Mouse (Mus musculus) hindbrain, embryonic 16.5 days (tissue): ENCODE measurements around the gene 4933415A04Rik. TPM values are rescaled to one million over a fixed set of nuclear protein-coding genes. Genes with fewer than 3 reads are reported as not detected.

Experiments
- ATAC-seq: fragments of 200-750 bp; cut with Nextera tagmentation; 2 replicates; pipeline ENCODE4 v1.8.0; 2017; ENCODE audit warnings: moderate TSS enrichment, moderate library complexity
- H3K27ac ChIP-seq: fragments of 300-500 bp; sonication (generic); 2 replicates; pipeline ENCODE4 v1.5.1; 2014; ENCODE audit warnings: low read depth, mild to moderate bottlenecking, control low read depth, low read length, moderate library complexity
- H3K27me3 ChIP-seq: fragments of 300-500 bp; sonication (generic); replicated peaks from 2 replicates; pipeline ENCODE4 v1.6.1; 2014; ENCODE audit warnings: low read length; ENCODE audit not compliant: control insufficient read depth, insufficient read depth
- H3K36me3 ChIP-seq: fragments of 300-500 bp; sonication (generic); 2 replicates; pipeline ENCODE4 v1.6.1; 2014; ENCODE audit warnings: mild to moderate bottlenecking, low read length, moderate library complexity, mixed read lengths; ENCODE audit not compliant: control insufficient read depth, insufficient read depth
- H3K4me1 ChIP-seq: fragments of 300-500 bp; sonication (generic); 2 replicates; pipeline ENCODE4 v1.6.1; 2014; ENCODE audit warnings: low read depth, low read length; ENCODE audit not compliant: control insufficient read depth, insufficient read depth
- H3K4me2 ChIP-seq: fragments of 300-500 bp; sonication (generic); 2 replicates; pipeline ENCODE4 v1.6.1; 2014; ENCODE audit warnings: mild to moderate bottlenecking, low read length, control low read depth, moderate library complexity
- H3K4me3 ChIP-seq: fragments of 300-500 bp; sonication (generic); 2 replicates; pipeline ENCODE4 v1.5.1; 2014; ENCODE audit warnings: mild to moderate bottlenecking, low read length, control low read depth, moderate library complexity
- H3K9ac ChIP-seq: fragments of 300-500 bp; sonication (generic); 2 replicates; pipeline ENCODE4 v1.6.1; 2014; ENCODE audit warnings: low read depth, mild to moderate bottlenecking, control low read depth, low read length, moderate library complexity
- H3K9me3 ChIP-seq: fragments of 300-500 bp; sonication (generic); 2 replicates; pipeline ENCODE4 v1.6.1; 2014; ENCODE audit warnings: mild to moderate bottlenecking, low read length, moderate library complexity; ENCODE audit not compliant: control insufficient read depth
- whole genome bisulfite sequencing: fragments of 180-500 bp; shearing (Covaris S2); extraction: QIAGEN DNeasy Blood & Tissue Kit; methylation state at CpG from one replicate; pipeline ENCODE4 v1.1.7; 2014; 5-methylcytosine and 5-hydroxymethylcytosine counted together
- polyA plus RNA-seq: library from polyadenylated mRNA; unstranded; fragments of >200 nt; fragmentation: Nextera tagmentation; extraction: Ambion mirVana; gene quantifications from 2 replicates; pipeline ENCODE4 v1.2.1, GENCODE M21; 2015

4933415A04Rik gene
- polyA plus RNA-seq, 1 experiment from 2014 or later: 2.2 TPM

DNA sequence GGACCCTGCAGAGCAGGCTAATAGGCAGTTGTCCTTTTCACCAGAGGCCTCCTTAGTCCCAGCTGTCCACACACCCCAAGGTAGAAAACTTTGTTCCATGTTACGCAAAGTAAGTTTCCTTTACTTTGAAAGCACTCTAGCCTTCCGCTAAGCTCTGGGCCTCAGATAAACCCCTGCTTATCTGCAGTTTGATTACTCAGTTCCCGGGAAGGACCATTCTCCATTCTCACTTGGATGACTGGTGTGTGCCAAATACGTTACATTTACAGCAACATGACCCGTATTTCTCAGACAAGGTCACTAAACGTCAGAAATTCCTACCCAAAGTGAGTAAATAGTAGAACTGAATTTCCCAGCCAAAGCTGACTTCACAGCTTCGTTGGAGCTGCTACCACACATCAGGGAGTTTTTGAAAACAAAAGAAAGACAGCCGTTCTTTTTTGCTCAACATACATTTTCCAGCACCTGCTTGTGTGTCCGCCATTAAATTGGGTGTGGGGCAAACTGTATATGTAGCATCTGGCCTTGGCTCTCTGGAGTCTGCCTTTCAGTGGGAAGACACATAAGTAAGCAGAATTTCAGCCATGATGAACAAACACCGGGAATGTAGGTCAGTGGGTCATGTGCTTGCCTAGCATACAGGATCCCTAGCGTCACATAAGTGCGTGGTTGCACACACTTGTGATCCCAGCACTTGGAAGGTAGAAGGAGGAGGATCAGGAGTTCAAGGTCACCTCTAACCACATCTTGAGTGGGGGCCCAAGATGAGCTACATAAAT is 38.0 kb upstream of the 4933415A04Rik start:
- Histone ChIP-seq H3K9ac (no peak overlapping the region), H3K27ac (no peak overlapping the region), H3K4me3 (no peak overlapping the region), H3K4me2 (no peak overlapping the region), H3K9me3 (no peaks in the 10 kb centered on the region), H3K36me3 (no peaks in the 10 kb centered on the region), H3K4me1 (peaks cover 21% of the 10 kb centered on the region), H3K27me3 (no peaks in the 10 kb centered on the region)
- 65% methylated on average over 12 of the region's 12 CpGs for WGBS
- no peak; the same call in 1 of the 2 replicates for ATAC-seq

DNA sequence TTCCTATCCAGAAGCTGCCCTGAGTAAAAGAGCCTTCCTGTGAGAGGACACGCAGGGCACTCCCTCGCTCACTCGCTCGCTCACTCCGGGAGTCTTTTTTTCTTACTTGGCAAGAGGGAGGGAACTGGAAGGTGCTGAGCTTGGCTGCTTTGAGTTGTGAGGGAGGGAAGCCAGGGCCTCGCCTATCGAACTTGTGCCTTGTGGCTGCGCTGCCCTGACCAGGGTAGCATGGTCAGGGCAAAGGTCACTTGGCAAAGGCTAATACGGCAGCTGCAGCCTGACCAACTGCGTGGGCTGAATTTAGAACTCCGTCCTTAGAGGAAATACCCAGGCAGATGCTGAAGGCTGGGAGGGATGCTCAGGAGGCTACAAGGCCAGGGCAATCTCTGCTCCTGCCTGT is 37.1 kb upstream of the 4933415A04Rik start:
- peaks cover 21% of the 10 kb centered on the region for H3K4me1 ChIP-seq
- H3K4me3 ChIP-seq: no peak overlapping the region
- ATAC-seq: peak; percentile 15; the same call in 1 of the 2 replicates
- WGBS: 38% methylated on average over 11 of the region's 11 CpGs
- no peaks in the 10 kb centered on the region for H3K27me3 ChIP-seq
- H3K4me2 ChIP-seq: no peak overlapping the region
- H3K27ac ChIP-seq: no peak overlapping the region
- H3K9ac ChIP-seq: 0 out of 2 replicates have a peak overlapping the region, but pooled peaks have one; percentile 21
- H3K36me3 ChIP-seq: no peaks in the 10 kb centered on the region
- no peaks in the 10 kb centered on the region for H3K9me3 ChIP-seq

DNA sequence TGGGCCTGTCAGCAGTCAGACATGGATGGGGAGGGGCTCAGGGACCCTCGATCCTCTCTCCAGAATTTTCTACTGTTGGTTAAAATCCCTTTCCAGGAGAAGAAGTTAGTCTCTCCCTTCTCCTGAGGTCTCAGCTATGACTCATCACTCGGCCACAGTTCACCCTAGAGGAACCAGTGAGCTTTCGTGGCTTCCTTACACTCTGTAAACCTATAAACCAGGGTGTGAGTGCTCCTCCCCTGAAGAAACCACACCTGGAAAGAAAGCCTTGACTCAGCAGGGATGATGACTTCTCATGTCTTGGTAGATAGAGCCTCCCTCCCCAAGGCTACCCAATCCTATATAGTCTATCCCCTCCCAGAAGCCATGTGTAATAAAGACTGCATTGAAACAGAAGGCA is 35.1 kb upstream of the 4933415A04Rik start:
- Histone ChIP-seq H3K36me3 (no peaks in the 10 kb centered on the region), H3K4me2 (no peak overlapping the region), H3K9me3 (no peaks in the 10 kb centered on the region), H3K4me1 (peaks cover 21% of the 10 kb centered on the region), H3K27me3 (no peaks in the 10 kb centered on the region), H3K9ac (no peak overlapping the region), H3K4me3 (no peak overlapping the region), H3K27ac (no peak overlapping the region)
- 90% methylated on average over 3 of the region's 3 CpGs for WGBS
- no peak for ATAC-seq

DNA sequence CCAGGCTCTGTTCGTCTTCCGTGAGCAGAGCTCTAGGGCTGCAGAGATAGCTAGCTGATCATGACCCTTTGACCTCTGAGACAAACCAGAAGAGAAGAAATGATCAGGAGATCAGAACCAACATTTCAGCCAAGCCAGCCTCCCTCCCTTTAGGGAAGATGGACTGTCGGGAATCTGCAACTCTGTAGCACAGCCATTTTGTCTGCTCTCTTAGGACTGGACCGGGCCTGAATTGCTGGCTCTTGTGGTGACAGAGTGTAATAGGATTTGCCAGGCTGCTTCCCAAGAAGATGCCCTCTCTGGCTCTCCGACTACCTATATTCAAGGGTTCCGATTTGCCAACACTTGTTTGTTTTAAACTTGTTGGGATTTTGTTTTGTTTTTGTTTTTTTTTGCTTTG is 34.2 kb upstream of the 4933415A04Rik start:
- Histone ChIP-seq H3K27me3 (no peaks in the 10 kb centered on the region), H3K27ac (no peak overlapping the region), H3K9ac (no peak overlapping the region), H3K4me1 (peaks cover 21% of the 10 kb centered on the region), H3K4me3 (no peak overlapping the region), H3K36me3 (no peaks in the 10 kb centered on the region), H3K9me3 (no peaks in the 10 kb centered on the region), H3K4me2 (no peak overlapping the region)
- WGBS: 81% methylated on average over 6 of the region's 6 CpGs
- ATAC-seq: no peak

DNA sequence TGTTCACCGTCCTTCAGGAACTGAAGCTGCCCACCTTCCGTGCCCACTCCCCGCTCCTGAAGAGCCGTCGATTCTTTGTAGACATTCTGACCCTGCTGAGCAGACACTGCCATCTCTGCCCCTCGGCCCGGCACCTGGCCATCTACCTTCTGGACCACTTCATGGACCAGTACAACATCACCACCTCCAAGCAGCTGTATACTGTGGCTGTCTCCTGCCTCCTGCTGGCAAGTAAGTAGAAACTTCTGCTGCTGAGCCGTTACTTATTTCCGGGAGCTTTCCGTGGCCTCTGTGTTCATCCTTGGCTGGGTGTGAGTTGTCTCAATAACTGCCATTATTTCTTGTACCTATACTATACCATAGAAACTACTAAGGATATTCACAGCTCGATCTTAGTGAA is 30.3 kb upstream of the 4933415A04Rik start:
- Histone ChIP-seq H3K4me1 (no peaks in the 10 kb centered on the region), H3K9me3 (no peaks in the 10 kb centered on the region), H3K4me2 (no peak overlapping the region), H3K27me3 (no peaks in the 10 kb centered on the region), H3K4me3 (no peak overlapping the region), H3K9ac (no peak overlapping the region), H3K36me3 (no peaks in the 10 kb centered on the region; the same call in 1 of the 2 replicates), H3K27ac (no peak overlapping the region)
- WGBS: 92% methylated on average over 11 of the region's 11 CpGs
- no peak for ATAC-seq

DNA sequence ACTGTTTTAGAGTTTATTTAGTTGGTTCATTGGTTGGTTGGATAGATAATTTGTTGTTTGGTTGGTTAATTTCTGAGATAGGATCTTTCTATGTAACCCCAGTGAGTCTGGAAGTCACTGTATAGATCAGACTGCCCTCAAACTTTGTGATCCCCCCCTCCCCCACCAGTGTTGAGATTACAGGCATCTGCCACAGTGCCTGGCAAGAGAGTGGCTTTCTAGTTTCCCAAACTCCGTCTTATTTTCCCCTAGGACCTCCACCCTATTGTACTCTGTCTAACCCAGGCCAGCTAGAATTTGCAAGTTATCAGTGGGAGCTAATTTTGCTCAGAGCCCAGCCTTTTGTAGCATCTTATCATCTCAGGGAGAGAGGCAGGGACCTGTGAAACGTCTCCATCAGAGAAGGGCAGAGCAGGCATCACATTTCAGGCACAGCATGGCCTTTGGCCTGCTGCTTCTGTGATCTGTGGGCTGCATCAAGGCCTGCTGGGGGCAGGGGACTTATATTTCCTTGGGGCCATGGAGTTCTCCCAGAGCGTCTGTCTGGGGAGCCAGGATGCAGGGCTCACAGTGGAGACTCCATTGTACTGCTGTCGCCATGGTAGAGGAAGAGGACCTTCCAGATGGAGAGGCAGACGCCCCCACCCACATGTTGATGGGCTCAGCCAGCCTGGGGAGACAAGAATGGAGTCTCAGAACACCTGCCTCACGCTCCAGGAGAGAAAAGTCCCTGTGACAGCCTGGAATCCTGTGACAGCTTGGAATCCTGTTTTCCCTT is 27.1 kb upstream of the 4933415A04Rik start:
- H3K27me3 ChIP-seq: no peaks in the 10 kb centered on the region
- H3K4me3 ChIP-seq: no peak overlapping the region
- ATAC-seq: peak; percentile 62
- H3K27ac ChIP-seq: no peak overlapping the region
- no peaks in the 10 kb centered on the region for H3K9me3 ChIP-seq
- H3K36me3 ChIP-seq: no peaks in the 10 kb centered on the region; the same call in 1 of the 2 replicates
- H3K9ac ChIP-seq: no peak overlapping the region
- no peak overlapping the region for H3K4me2 ChIP-seq
- WGBS: 9% methylated on average over 6 of the region's 6 CpGs
- peaks cover 3% of the 10 kb centered on the region; the same call in 1 of the 2 replicates for H3K4me1 ChIP-seq

DNA sequence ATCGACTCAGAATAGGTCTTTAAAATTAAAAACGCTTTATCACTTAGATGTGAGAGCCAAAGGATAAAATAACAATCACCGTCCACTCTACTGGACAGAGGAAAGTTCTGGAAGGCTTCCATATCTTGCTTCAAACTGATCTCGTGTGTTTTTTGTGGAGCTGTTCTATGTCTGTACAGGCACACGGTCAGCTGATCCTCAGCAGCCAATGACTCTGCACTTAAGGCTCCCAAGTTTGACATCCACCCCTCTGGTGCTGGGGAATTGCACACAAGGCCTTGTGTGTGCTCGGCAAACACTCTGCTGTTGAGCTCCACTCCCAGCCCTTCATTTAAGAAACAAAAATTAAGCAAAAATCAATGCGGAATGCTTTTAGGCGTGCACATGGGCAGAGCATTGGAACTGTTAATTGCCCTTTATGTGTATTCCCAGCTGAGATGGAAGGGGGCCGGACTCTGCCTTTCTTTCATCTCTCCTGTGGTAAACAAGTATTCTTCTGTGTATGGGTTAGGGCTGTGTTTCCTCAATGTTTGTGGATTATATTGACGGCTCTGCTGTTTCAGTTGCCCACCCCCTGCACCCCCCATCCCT is 23.1 kb upstream of the 4933415A04Rik start:
- H3K9me3 ChIP-seq: no peaks in the 10 kb centered on the region
- no peaks in the 10 kb centered on the region for H3K27me3 ChIP-seq
- H3K27ac ChIP-seq: 0 out of 2 replicates have a peak overlapping the region, but pooled peaks have one; percentile 45
- H3K9ac ChIP-seq: no peak overlapping the region
- H3K4me3 ChIP-seq: no peak overlapping the region
- peaks cover 9% of the 10 kb centered on the region for H3K4me1 ChIP-seq
- no peaks in the 10 kb centered on the region; the same call in 1 of the 2 replicates for H3K36me3 ChIP-seq
- no peak overlapping the region for H3K4me2 ChIP-seq
- no peak for ATAC-seq
- 55% methylated on average over 10 of the region's 10 CpGs for WGBS

DNA sequence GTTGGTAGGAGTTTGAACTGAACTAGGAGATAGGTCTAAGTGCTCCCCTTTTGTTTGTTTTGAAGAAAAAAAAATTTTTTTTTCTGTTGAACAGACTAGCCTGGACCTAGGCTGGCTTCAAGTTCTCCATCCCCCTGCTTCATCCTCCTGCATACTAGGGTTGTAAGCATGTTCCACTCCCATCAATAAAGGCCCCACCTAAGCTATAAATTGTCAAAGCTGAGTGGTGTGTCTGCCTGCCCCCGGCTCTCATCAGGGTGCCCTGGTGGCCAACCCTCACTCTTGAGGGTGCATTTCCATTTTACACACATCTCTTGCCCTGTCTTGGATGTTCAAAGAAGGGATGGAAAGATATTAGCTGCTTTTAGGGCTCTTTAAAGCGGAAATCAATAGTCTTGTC is 21.4 kb upstream of the 4933415A04Rik start:
- Histone ChIP-seq H3K4me1 (peaks cover 9% of the 10 kb centered on the region), H3K4me2 (no peak overlapping the region)
- 55% methylated on average over 2 of the region's 2 CpGs for WGBS

DNA sequence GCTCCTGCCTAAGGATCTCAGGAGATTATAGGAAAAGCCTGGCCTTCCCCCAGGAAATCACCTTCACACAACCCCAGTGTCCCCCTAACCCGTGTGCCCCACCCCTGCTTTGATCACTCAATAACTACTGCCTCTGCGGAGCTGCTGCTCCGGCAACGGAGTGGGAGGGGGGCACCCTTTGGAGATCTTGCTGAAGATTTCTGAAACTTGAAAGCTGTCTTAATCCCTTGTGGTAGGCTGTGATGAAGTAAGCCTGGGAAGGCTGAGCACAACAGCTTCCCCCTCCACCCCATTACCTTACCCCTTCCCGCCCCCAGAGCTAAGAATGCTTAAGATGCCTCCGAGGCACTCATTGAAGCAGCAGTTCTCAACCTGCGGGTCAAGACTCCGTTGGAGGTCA is 21.0 kb upstream of the 4933415A04Rik start:
- no peaks in the 10 kb centered on the region for H3K9me3 ChIP-seq
- H3K4me2 ChIP-seq: no peak overlapping the region
- WGBS: 18% methylated on average over 8 of the region's 8 CpGs
- peaks cover 9% of the 10 kb centered on the region for H3K4me1 ChIP-seq
- no peak overlapping the region for H3K4me3 ChIP-seq
- no peaks in the 10 kb centered on the region for H3K36me3 ChIP-seq
- H3K27ac ChIP-seq: no peak overlapping the region
- no peak for ATAC-seq
- H3K27me3 ChIP-seq: no peaks in the 10 kb centered on the region
- no peak overlapping the region for H3K9ac ChIP-seq

More for the DNA sequence above, 21.4 kb upstream of the 4933415A04Rik start:
- ATAC-seq: no peak
- no peaks in the 10 kb centered on the region for H3K27me3 ChIP-seq
- no peaks in the 10 kb centered on the region for H3K9me3 ChIP-seq
- H3K27ac ChIP-seq: no peak overlapping the region
- no peak overlapping the region for H3K4me3 ChIP-seq
- no peak overlapping the region for H3K9ac ChIP-seq
- no peaks in the 10 kb centered on the region for H3K36me3 ChIP-seq
